Mouse (Mus musculus): Measurements from ENCODE around the gene Chd3. TPM values are rescaled to one million over a fixed set of nuclear protein-coding genes. Genes with fewer than 3 reads are reported as not detected.

Gene Chd3
- polyA plus RNA-seq, 1 experiment: 278 TPM

DNA sequence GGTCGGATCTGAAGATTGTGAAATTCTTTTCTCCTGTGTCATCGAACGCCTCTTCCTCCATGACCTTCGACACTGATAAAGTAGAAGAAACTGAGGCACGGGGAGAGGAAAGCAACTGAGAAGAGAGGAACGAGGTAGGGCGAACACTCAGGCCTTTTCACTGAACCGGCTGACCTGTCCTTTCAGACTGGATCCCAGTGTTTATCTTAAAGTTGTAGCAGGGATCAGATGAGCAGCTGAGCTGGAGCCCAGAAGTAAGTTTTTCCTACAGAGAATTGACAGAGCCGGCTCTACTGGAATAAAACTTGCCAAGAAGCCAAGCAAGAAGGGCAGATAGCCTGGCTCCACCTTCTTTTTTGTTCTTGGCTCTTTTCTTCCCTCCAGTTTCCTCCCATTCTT lies 1.6 kb upstream of the Chd3 start:
- WGBS: 30% methylated on average over 9 of the region's 9 CpGs
- TF ChIP-seq POLR2A (IDR thresholded peaks at IDR 0.05; ENCODE audit: insufficient read depth, low read depth, low read length) (no peak), CTCF (IDR thresholded peaks at IDR 0.05; ENCODE audit: insufficient read depth, low read depth, low read length) (no peak)
- Histone ChIP-seq H3K27ac (ENCODE audit: insufficient read depth, low read depth, low read length) (peak overlapping the region; percentile 10; the same call in 1 of the 2 replicates), H3K4me1 (ENCODE audit: control insufficient read depth, insufficient read depth, low read length) (peaks cover 23% of the 10 kb centered on the region), H3K4me3 (ENCODE audit: insufficient read depth, low read depth, low read length) (no peak overlapping the region)

DNA sequence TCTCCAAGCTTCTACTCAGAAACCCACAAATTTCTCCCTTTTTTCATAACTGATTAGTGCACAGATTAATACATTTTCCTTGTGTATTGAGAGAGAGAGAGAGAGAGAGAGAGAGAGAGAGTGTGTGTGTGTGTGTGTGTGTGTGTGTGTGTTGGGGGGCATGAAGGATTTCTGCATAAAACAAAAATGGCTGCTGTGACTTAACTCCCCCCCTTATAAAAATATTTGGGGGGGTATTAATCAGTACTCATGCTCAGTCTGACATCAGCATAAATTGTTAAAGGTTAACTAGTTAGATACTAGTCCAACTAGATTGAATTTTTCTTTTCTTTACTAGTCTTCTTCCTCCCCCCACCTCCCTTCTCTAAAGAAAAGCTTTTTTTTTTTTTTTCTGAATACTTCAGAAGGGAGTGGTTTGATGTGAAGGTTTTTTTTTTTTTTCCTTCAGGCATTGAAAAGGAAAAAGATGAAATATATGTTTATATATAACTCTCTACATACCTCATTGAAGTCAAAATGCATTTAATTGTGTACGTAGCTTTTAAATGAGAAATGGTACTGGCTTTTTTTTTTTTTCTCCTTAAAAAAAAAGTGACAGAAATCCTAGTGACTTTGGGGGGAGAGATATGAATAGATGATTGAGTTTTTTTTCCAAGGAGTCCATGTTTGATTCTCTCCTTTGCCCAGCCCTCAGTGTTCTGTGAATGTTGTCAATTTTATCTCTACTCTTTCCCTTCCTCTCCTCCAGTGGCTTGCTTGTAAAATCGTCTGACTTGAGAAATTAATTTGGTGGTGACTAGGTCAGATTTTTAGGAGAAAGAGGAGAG lies 997 bp upstream of the Chd3 start:
- 21% methylated on average over 2 of the region's 2 CpGs for WGBS
- Histone ChIP-seq H3K4me3 (ENCODE audit: insufficient read depth, low read depth, low read length) (no peak overlapping the region), H3K27ac (ENCODE audit: insufficient read depth, low read depth, low read length) (peak overlapping the region; percentile 48), H3K4me1 (ENCODE audit: control insufficient read depth, insufficient read depth, low read length) (peaks cover 30% of the 10 kb centered on the region)
- TF ChIP-seq POLR2A (IDR thresholded peaks at IDR 0.05; ENCODE audit: insufficient read depth, low read depth, low read length) (no peak), CTCF (IDR thresholded peaks at IDR 0.05; ENCODE audit: insufficient read depth, low read depth, low read length) (no peak)

DNA sequence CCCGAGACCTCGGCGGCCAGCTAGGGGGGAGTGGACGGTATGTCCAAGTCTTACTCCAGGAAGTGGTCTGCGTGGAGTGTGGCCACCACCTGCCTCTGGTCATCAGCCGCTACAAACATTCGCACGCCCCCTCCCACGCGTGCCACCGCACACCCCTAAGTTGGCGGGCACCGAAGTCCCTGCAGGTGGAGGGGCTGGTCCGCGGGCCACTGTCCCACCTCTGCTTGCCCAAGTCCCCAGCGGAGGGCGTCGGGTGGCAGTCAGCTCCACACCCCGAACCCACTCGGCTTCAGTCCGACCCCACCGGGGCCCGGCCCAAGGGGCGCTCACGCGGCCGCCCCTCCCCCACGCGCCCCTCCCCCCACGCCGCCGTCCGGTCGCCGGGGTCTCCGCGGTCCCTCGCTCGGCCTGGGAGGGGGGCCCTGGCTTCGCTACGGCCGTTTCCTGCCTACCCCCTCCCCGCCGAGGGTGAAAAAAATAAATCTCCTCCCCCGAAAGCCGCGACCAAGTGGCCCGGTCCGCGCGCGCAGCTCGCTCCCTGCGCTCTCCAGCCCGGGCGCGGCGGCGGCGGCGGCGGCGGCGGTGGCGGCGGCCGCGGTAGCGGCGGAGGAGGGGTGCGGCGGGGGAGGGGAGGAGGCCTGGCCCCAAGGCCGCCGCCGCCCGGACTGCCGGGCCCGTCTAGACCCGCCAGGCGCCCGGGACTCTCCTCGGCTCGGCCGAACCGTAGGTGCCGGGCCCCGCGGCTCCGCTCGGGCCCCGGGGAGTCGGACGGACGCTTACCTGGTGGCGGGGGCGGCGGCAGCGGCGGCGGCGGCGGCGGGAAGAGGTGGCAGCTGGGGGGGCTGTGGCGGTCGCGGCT lies 621 bp downstream of the Chd3 start:
- TF ChIP-seq POLR2A (IDR thresholded peaks at IDR 0.05; ENCODE audit: insufficient read depth, low read depth, low read length): no peak
- H3K4me1 ChIP-seq (ENCODE audit: control insufficient read depth, insufficient read depth, low read length): peaks cover 43% of the 10 kb centered on the region
- under 1% methylated on average over 74 of the region's 106 CpGs for WGBS

DNA sequence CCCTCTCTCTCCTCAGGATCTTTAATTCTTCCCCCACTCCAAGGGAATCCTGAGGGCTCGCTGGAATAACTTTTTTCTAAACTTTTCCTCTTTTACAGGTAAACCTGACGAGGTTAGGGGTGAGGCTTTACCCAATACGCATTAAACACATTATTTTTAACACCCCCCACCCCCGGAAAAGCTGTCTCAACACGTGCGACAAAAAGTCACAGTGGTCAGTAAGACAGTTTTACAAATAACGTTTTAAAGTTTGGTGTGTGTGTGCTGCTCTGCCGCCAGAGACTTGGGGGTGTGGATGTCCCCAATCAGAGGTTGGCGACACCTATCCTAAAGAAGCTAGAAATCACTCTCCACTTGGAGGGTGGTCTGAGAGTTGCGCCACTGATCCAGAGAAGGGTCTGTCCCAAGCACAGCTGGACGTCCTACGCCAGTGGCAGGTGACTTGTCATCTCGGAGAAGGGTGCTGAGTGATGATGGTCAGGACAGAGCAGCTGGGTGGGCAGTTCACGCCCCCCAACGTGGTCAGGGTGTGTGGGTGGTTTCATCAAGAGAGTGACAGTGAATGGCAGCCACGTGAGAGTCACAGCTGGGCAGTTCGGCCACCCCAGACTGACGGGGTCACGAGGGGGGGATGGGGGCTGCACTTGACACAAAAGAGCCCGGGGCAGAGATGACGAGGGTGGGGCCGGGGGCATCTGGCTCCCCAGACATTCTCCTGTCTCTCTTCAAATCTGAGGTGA lies 1.4 kb downstream of the Chd3 start:
- peak overlapping the region; percentile 65 for H3K4me3 ChIP-seq (ENCODE audit: insufficient read depth, low read depth, low read length)
- no peak for TF ChIP-seq CTCF (IDR thresholded peaks at IDR 0.05; ENCODE audit: insufficient read depth, low read depth, low read length)
- TF ChIP-seq POLR2A (IDR thresholded peaks at IDR 0.05; ENCODE audit: insufficient read depth, low read depth, low read length): no peak
- H3K27ac ChIP-seq (ENCODE audit: insufficient read depth, low read depth, low read length): peak overlapping the region; percentile 98
- WGBS: 1% methylated on average over 22 of the region's 22 CpGs
- peaks cover 44% of the 10 kb centered on the region for H3K4me1 ChIP-seq (ENCODE audit: control insufficient read depth, insufficient read depth, low read length)

More for the DNA sequence above, 621 bp downstream of the Chd3 start:
- peak overlapping the region; percentile 65 for H3K4me3 ChIP-seq (ENCODE audit: insufficient read depth, low read depth, low read length)
- H3K27ac ChIP-seq (ENCODE audit: insufficient read depth, low read depth, low read length): peak overlapping the region; percentile 98

DNA sequence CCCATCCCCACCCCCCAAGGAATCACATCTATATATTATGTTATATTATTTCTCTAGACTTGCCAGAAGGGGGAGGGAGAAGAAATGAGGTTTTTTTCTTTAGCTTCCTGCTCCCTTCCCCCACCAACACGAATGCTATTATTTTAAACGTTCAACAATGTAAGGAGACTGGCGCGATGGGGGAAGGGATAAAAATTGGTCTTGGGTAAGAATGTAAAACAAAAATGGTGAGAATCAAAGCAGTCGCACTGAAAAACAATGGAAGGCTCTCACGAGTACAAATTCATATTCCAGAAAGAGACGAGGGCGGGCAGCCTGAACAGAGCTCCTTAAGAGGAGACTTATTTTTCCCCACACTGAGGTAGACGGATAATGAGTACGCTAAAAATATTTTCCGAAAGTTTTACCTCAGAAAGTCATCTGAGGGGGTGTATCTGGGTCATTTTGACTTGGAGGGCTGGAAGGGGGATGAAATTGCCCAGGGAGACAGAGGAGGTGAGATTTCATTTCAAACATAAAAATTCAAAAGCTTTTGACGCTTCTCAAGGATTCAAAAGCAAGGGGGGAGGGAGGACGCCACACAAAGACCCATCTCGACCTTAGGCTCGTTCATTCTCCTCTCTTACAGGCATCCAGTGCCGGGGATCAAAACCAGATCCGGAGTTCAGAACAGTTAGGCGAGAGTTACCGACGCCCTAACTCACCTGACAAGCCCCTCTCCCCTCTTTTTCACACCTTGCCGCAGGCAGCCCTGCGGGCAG lies 2.2 kb downstream of the Chd3 start:
- H3K27ac ChIP-seq (ENCODE audit: insufficient read depth, low read depth, low read length): peak overlapping the region; percentile 98
- TF ChIP-seq POLR2A (IDR thresholded peaks at IDR 0.05; ENCODE audit: insufficient read depth, low read depth, low read length) (no peak), CTCF (IDR thresholded peaks at IDR 0.05; ENCODE audit: insufficient read depth, low read depth, low read length) (no peak)
- peaks cover 40% of the 10 kb centered on the region for H3K4me1 ChIP-seq (ENCODE audit: control insufficient read depth, insufficient read depth, low read length)
- peak overlapping the region; percentile 65 for H3K4me3 ChIP-seq (ENCODE audit: insufficient read depth, low read depth, low read length)
- under 1% methylated on average over 22 of the region's 22 CpGs for WGBS

DNA sequence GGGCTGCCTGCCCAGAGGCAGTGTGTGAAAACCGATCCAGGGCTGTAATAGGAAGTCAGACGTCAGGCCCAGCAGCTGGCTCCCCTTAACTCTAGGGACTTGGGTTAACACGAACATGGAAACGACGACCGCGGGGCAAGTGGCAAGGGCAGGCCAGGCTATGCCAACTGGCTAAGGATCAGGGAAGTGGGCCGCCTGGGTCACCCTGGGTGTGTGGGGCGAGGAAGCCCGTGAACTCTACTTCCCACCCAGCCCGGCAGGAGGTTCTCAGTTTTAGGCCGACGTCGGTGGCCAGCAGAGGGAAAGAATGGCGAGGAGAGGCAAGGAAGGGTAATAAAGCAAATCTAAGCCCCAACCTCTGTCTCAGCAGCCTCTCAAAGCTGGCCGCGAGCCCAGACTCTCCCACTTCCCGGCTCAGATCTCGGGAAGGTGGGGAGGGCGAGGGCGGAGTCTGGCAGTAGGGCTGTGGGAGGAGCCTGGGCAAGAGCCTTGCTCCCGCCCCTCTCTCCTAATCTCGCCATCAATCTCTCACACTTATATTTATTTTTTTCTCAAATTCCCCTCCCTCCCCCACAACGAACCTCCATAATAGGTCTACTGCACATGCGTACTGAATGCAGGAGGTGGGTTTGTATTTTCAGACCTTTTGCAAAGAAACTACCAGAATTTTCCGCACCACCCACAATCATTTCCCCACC lies 2.9 kb downstream of the Chd3 start:
- under 1% methylated on average over 26 of the region's 26 CpGs for WGBS
- peak overlapping the region; percentile 85 for H3K27ac ChIP-seq (ENCODE audit: insufficient read depth, low read depth, low read length)
- peaks cover 39% of the 10 kb centered on the region for H3K4me1 ChIP-seq (ENCODE audit: control insufficient read depth, insufficient read depth, low read length)
- TF ChIP-seq CTCF (IDR thresholded peaks at IDR 0.05; ENCODE audit: insufficient read depth, low read depth, low read length) (no peak), POLR2A (IDR thresholded peaks at IDR 0.05; ENCODE audit: insufficient read depth, low read depth, low read length) (peak; percentile 58)
- peak overlapping the region; percentile 39 for H3K4me3 ChIP-seq (ENCODE audit: insufficient read depth, low read depth, low read length)

DNA sequence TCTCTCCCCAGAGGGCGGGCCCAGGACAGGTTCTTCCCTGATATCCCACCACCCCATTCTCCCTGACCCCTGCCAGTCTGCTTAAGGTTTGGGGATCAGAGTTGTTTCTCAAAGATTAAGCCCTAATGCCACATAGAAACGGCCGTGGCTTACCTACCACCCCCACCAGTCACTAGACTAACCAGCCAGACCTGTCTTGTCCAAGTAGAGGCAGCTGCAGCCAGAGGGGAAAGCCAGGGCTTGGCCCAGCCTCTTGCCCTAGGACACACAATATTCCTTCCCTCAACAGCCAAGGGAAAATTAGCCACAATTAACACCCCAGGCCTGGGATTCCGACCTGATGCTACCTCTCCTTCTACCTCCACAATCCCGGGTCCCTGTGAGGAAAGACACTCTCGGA lies 3.5 kb downstream of the Chd3 start:
- Histone ChIP-seq H3K27ac (ENCODE audit: insufficient read depth, low read depth, low read length) (peak overlapping the region; percentile 85), H3K4me3 (ENCODE audit: insufficient read depth, low read depth, low read length) (peak overlapping the region; percentile 39), H3K4me1 (ENCODE audit: control insufficient read depth, insufficient read depth, low read length) (peaks cover 39% of the 10 kb centered on the region)
- WGBS: 16% methylated on average over 6 of the region's 6 CpGs
- TF ChIP-seq CTCF (IDR thresholded peaks at IDR 0.05; ENCODE audit: insufficient read depth, low read depth, low read length): no peak
- TF ChIP-seq POLR2A (IDR thresholded peaks at IDR 0.05; ENCODE audit: insufficient read depth, low read depth, low read length): no peak

Measured in olfactory bulb, adult 2 months (tissue).